Mouse (Mus musculus) brain, embryonic 14.5 days (tissue): Measurements from ENCODE around the gene Plxdc1.

ENCODE experiments used
- CTCF ChIP-seq: fragments of 200-500 bp; IDR thresholded peaks from 2 replicates; pipeline ENCODE4 v1.5.1; 2012; ENCODE audit warnings: inconsistent platforms, mild to moderate bottlenecking, moderate library complexity, borderline replicate concordance; ENCODE audit not compliant: insufficient read depth, insufficient read length; ENCODE audit errors: extremely low read depth
- POLR2A ChIP-seq: fragments of 200-500 bp; IDR thresholded peaks from 2 replicates; pipeline ENCODE4 v1.6.1; 2012; ENCODE audit warnings: mild to moderate bottlenecking, inconsistent platforms, borderline replicate concordance; ENCODE audit not compliant: poor library complexity, insufficient read depth, insufficient read length, severe bottlenecking; ENCODE audit errors: extremely low read depth

DNA sequence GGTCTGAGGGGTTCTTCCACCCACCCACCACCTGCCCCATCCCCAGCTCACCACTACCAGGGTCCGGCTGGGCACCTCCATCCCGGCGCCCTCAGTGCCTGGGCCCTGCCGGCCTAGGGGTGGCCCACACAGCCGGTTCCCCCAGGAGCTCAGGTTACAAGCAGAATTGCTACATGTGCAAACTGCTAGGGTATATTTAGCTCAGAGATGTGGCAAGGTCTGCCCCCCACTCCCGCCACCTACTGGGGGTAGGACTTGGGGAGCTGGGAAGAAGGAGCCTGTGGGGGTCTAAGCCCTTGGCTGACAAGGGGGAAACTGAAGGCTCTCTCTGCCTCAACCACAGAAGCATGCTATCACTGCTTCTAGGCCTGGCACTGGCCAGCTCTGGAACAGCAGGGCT, 32.0 kb upstream of the Plxdc1 start:
- no peak for TF ChIP-seq CTCF
- TF ChIP-seq POLR2A, result no peak
